Mouse (Mus musculus) heart, embryonic 13.5 days (tissue): ENCODE measurements around the gene Smoc2. TPM values are rescaled to one million over a fixed set of nuclear protein-coding genes. Genes with fewer than 3 reads are reported as not detected.

ENCODE experiments used
- ATAC-seq: fragments of 200-750 bp; cut with Nextera tagmentation; 2 replicates; pipeline ENCODE4 v1.8.0; 2017; ENCODE audit warnings: moderate TSS enrichment; ENCODE audit not compliant: insufficient number of reproducible peaks, low FRiP score, low TSS enrichment; ENCODE audit errors: extremely low read depth
- H3K27ac ChIP-seq: fragments of 300-500 bp; sonication (generic); replicated peaks from 2 replicates; pipeline ENCODE4 v1.5.1; 2015; ENCODE audit warnings: moderate library complexity, mild to moderate bottlenecking, inconsistent platforms
- H3K27me3 ChIP-seq: fragments of 300-500 bp; sonication (generic); replicated peaks from 2 replicates; pipeline ENCODE4 v1.6.1; 2015; ENCODE audit warnings: mild to moderate bottlenecking, inconsistent platforms
- H3K36me3 ChIP-seq: fragments of 300-500 bp; sonication (generic); 2 replicates; pipeline ENCODE4 v1.6.1; 2015; ENCODE audit warnings: mild to moderate bottlenecking, inconsistent platforms
- H3K4me1 ChIP-seq: fragments of 300-500 bp; sonication (generic); 2 replicates; pipeline ENCODE4 v1.6.1; 2015; ENCODE audit warnings: inconsistent platforms
- H3K4me2 ChIP-seq: fragments of 300-500 bp; sonication (generic); 2 replicates; pipeline ENCODE4 v1.6.1; 2015; ENCODE audit warnings: inconsistent platforms, mild to moderate bottlenecking, moderate library complexity
- H3K4me3 ChIP-seq: fragments of 300-500 bp; sonication (generic); 2 replicates; pipeline ENCODE4 v1.5.1; 2015; ENCODE audit warnings: moderate library complexity, mild to moderate bottlenecking, inconsistent platforms
- H3K9ac ChIP-seq: fragments of 300-500 bp; sonication (generic); 2 replicates; pipeline ENCODE4 v1.6.1; 2015; ENCODE audit warnings: inconsistent platforms, mild to moderate bottlenecking, moderate library complexity
- H3K9me3 ChIP-seq: fragments of 300-500 bp; sonication (generic); 2 replicates; pipeline ENCODE4 v1.6.1; 2016; ENCODE audit warnings: inconsistent platforms
- WGBS: fragments of 180-500 bp; shearing (Covaris S2); methylation state at CpG from one replicate; pipeline ENCODE4 v1.1.7; 2015; ENCODE audit warnings: mixed read lengths; 5-methylcytosine and 5-hydroxymethylcytosine counted together
- polyA plus RNA-seq: library from polyadenylated mRNA; unstranded; fragments of >200 nt; fragmentation: Nextera tagmentation; extraction: Ambion mirVana; gene quantifications from 2 replicates; pipeline ENCODE4 v1.2.1, GENCODE M21; 2015

Smoc2 gene
- polyA plus RNA-seq = 39.0 and 48.1 TPM in 2 replicates

- Histone ChIP-seq H3K9ac (peak within 1 kb of the TSS; percentile 38), H3K27ac (peak within 1 kb of the TSS; percentile 49; the same call in 1 of the 2 replicates), H3K9me3 (no peaks in the 10 kb centered on the region), H3K27me3 (peaks cover 100% of the 10 kb centered on the region), H3K4me1 (peaks cover 24% of the 10 kb centered on the region), H3K4me3 (peak within 1 kb of the TSS; percentile 58), H3K36me3 (no peaks in the 10 kb centered on the region), H3K4me2 (peak within 1 kb of the TSS; percentile 82)
- under 1% methylated on average over 61 of the region's 61 CpGs for WGBS
- ATAC-seq = no peak
Measured at GRCm38 (mm10) chr17:14279177-14279965, at the start of gene Smoc2. Smoc2 (plus strand) TSS chr17:14279506.

- Histone ChIP-seq H3K27ac (no peak overlapping the region), H3K9ac (no peak overlapping the region), H3K4me2 (no peak overlapping the region), H3K4me1 (peaks cover 13% of the 10 kb centered on the region), H3K4me3 (no peak overlapping the region), H3K27me3 (peaks cover 95% of the 10 kb centered on the region), H3K9me3 (no peaks in the 10 kb centered on the region), H3K36me3 (no peaks in the 10 kb centered on the region)
- ATAC-seq = no peak
- 9% methylated on average over 13 of the region's 13 CpGs for WGBS
Measured at GRCm38 (mm10) chr17:14230698-14231430, 48.4 kb upstream of the Smoc2 start.

- WGBS = 49% methylated on average over 3 of the region's 3 CpGs
- Histone ChIP-seq H3K9me3 (no peaks in the 10 kb centered on the region), H3K4me3 (no peak overlapping the region), H3K4me2 (no peak overlapping the region), H3K27ac (no peak overlapping the region), H3K9ac (no peak overlapping the region), H3K36me3 (no peaks in the 10 kb centered on the region), H3K27me3 (peaks cover 97% of the 10 kb centered on the region), H3K4me1 (peaks cover 11% of the 10 kb centered on the region)
- ATAC-seq = no peak
Measured at GRCm38 (mm10) chr17:14232629-14233028, 46.7 kb upstream of the Smoc2 start.

- H3K9ac ChIP-seq = no peak overlapping the region
- no peak for ATAC-seq
- H3K27ac ChIP-seq = no peak overlapping the region
- H3K4me2 ChIP-seq = no peak overlapping the region
- H3K27me3 ChIP-seq = peaks cover 97% of the 10 kb centered on the region
- H3K36me3 ChIP-seq = no peaks in the 10 kb centered on the region
- no peaks in the 10 kb centered on the region for H3K9me3 ChIP-seq
- no peak overlapping the region for H3K4me3 ChIP-seq
- 37% methylated on average over 4 of the region's 4 CpGs for WGBS
- H3K4me1 ChIP-seq = peaks cover 10% of the 10 kb centered on the region
Measured at GRCm38 (mm10) chr17:14233658-14234057, 45.6 kb upstream of the Smoc2 start.

GRCm38 (mm10) chr17:14234774-14235389, 44.4 kb upstream of the Smoc2 start:
- Histone ChIP-seq H3K9me3 (no peaks in the 10 kb centered on the region), H3K27me3 (peaks cover 96% of the 10 kb centered on the region), H3K4me3 (no peak overlapping the region), H3K27ac (no peak overlapping the region), H3K36me3 (no peaks in the 10 kb centered on the region), H3K9ac (no peak overlapping the region), H3K4me2 (no peak overlapping the region), H3K4me1 (peaks cover 10% of the 10 kb centered on the region)
- no peak for ATAC-seq
- WGBS = 59% methylated on average over 12 of the region's 12 CpGs

- Histone ChIP-seq H3K36me3 (no peaks in the 10 kb centered on the region), H3K27ac (no peak overlapping the region), H3K27me3 (peaks cover 96% of the 10 kb centered on the region), H3K4me2 (no peak overlapping the region), H3K9me3 (no peaks in the 10 kb centered on the region), H3K4me1 (no peaks in the 10 kb centered on the region), H3K4me3 (no peak overlapping the region), H3K9ac (no peak overlapping the region)
- ATAC-seq = no peak
- WGBS = 62% methylated on average over 6 of the region's 6 CpGs
Measured at GRCm38 (mm10) chr17:14237134-14237533, 42.2 kb upstream of the Smoc2 start.

- H3K27ac ChIP-seq = no peak overlapping the region
- no peak overlapping the region for H3K4me2 ChIP-seq
- H3K4me3 ChIP-seq = no peak overlapping the region
- no peaks in the 10 kb centered on the region for H3K4me1 ChIP-seq
- peaks cover 91% of the 10 kb centered on the region for H3K27me3 ChIP-seq
- H3K9ac ChIP-seq = no peak overlapping the region
- 65% methylated on average over 10 of the region's 10 CpGs for WGBS
- H3K9me3 ChIP-seq = no peaks in the 10 kb centered on the region
- no peak for ATAC-seq
- no peaks in the 10 kb centered on the region for H3K36me3 ChIP-seq
Measured at GRCm38 (mm10) chr17:14239960-14240359, 39.3 kb upstream of the Smoc2 start.

GRCm38 (mm10) chr17:14242634-14243033, 36.7 kb upstream of the Smoc2 start:
- H3K9me3 ChIP-seq = no peaks in the 10 kb centered on the region
- H3K4me1 ChIP-seq = no peaks in the 10 kb centered on the region
- no peak overlapping the region for H3K27ac ChIP-seq
- H3K9ac ChIP-seq = no peak overlapping the region
- H3K4me3 ChIP-seq = no peak overlapping the region
- ATAC-seq = no peak
- WGBS = 63% methylated on average over 8 of the region's 8 CpGs
- no peaks in the 10 kb centered on the region for H3K36me3 ChIP-seq
- no peak overlapping the region for H3K4me2 ChIP-seq
- H3K27me3 ChIP-seq = peaks cover 87% of the 10 kb centered on the region

GRCm38 (mm10) chr17:14244195-14244965, 34.9 kb upstream of the Smoc2 start:
- Histone ChIP-seq H3K9ac (no peak overlapping the region), H3K9me3 (no peaks in the 10 kb centered on the region), H3K27ac (no peak overlapping the region), H3K36me3 (no peaks in the 10 kb centered on the region), H3K4me3 (no peak overlapping the region), H3K4me2 (no peak overlapping the region), H3K4me1 (peaks cover 2% of the 10 kb centered on the region; the same call in 1 of the 2 replicates), H3K27me3 (peaks cover 86% of the 10 kb centered on the region)
- ATAC-seq = no peak
- WGBS = 55% methylated on average over 11 of the region's 11 CpGs

GRCm38 (mm10) chr17:14246266-14246665, 33.0 kb upstream of the Smoc2 start:
- H3K27ac ChIP-seq = no peak overlapping the region
- peaks cover 7% of the 10 kb centered on the region for H3K4me1 ChIP-seq
- no peak overlapping the region for H3K9ac ChIP-seq
- 84% methylated on average over 2 of the region's 2 CpGs for WGBS
- no peak overlapping the region for H3K4me2 ChIP-seq
- H3K9me3 ChIP-seq = no peaks in the 10 kb centered on the region
- no peaks in the 10 kb centered on the region for H3K36me3 ChIP-seq
- H3K4me3 ChIP-seq = no peak overlapping the region
- H3K27me3 ChIP-seq = peaks cover 86% of the 10 kb centered on the region
- ATAC-seq = no peak

- Histone ChIP-seq H3K27ac (no peak overlapping the region), H3K9me3 (no peaks in the 10 kb centered on the region), H3K9ac (no peak overlapping the region), H3K27me3 (peaks cover 82% of the 10 kb centered on the region), H3K4me3 (no peak overlapping the region), H3K4me1 (peaks cover 7% of the 10 kb centered on the region), H3K4me2 (no peak overlapping the region), H3K36me3 (no peaks in the 10 kb centered on the region)
- no peak for ATAC-seq
- WGBS = 80% methylated on average over 8 of the region's 8 CpGs
Measured at GRCm38 (mm10) chr17:14247931-14248330, 31.4 kb upstream of the Smoc2 start.
